Mouse (Mus musculus): ENCODE results near the gene Ccdc90b.

GRCm38 (mm10) chr7:92590842-92591241, 29.9 kb downstream of the Ccdc90b start:
- TF ChIP-seq GATA1 (IDR thresholded peaks at IDR 0.05; ENCODE audit: borderline replicate concordance, low read length) (no peak), TAL1 (conservative IDR thresholded peaks at IDR 0.05; ENCODE audit: low read depth, low read length) (no peak)

Measured in G1E (cell line).